Mouse (Mus musculus): ENCODE data around the gene Ubxn2a.

DNA sequence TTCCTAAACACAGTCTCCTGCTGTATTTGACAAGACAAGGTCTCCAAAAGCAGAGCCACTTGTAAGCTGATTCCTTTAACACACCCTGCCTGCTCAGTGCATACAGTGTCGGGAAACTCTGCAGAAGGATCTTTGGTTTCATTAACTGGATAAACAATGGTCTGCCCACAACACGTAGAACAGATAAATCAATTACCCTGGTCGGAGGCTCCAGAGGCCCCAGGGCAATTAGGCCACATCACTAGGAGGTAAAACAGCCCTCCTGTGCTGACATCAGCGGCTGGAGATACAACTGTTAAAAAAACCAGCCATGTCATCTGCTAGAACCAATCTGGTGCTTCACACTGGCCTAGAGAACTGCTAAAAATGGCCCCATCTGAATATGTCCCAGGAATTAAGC is 70.5 kb downstream of the Ubxn2a start:
- TF ChIP-seq USF1 (IDR thresholded peaks at IDR 0.05; ENCODE audit: low read depth, low read length): no peak
- TF ChIP-seq POLR2A (IDR thresholded peaks at IDR 0.05; ENCODE audit: control insufficient read depth in 1 of 2, insufficient read depth in 1 of 2, low read depth in 1 of 2, low read length in 2 of 2, poor library complexity in 1 of 2): no peak
- no peak for TF ChIP-seq CTCF (IDR thresholded peaks at IDR 0.05 in 2 of 3, conservative IDR thresholded peaks at IDR 0.05 in 1 of 3; ENCODE audit: control insufficient read depth in 1 of 3, insufficient read depth in 1 of 3, low read depth in 2 of 3, low read length in 3 of 3, poor library complexity in 1 of 3, severe bottlenecking in 1 of 3)
- no peak for TF ChIP-seq GATA1 (IDR thresholded peaks at IDR 0.05; ENCODE audit: low read depth, low read length)
- TF ChIP-seq NELFE (IDR thresholded peaks at IDR 0.05; ENCODE audit: low read depth, low read length): no peak
- no peak for TF ChIP-seq ZKSCAN1 (IDR thresholded peaks at IDR 0.05; ENCODE audit: low read depth, low read length)
